Mouse (Mus musculus): ENCODE results near the gene Tspan32.

DNA sequence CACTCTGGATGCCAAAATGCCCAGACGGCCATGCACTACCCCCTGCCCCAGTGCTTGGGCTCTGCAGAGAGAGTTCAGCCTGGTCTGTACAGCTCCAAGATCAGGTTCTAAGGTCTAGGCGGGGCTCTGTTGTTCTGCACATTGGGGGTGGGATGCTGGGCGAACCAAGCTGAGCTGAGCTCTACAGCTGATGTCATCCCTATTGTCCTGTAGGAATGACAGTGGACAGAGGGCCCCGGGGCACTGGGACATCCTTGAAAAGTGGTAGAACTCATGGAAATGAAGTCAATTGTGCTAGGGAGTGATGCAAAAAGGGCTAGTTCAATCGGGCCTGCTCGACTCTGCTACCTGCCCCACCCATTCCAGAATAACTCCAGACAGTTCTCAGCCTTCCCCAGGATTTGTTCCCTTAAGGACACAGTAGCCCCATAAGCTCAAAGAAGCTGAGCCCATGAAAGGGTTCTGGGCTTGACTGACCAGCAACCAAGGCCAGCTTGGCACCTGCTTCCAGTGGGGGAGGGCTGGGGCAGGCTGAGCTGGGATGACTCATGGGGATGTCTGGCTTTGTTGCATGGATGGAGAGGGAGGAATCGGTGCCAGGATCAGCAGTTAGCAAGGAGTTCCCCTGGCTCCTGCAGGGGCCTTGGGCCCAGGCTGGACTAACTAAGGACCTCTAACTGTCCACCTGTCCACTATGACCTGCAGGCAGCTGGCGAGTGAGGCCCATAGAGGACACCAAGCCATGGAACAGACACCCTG is 8.8 kb downstream of the Tspan32 start:
- TF ChIP-seq POLR2A (IDR thresholded peaks at IDR 0.05; ENCODE audit: borderline replicate concordance, control insufficient read depth, low read depth, low read length), result 0 out of 2 replicates have a peak, but pooled peaks have one; percentile 13
- no peak for TF ChIP-seq CTCF (IDR thresholded peaks at IDR 0.05; ENCODE audit: control insufficient read depth, insufficient read depth, low read length)

Data from bone marrow, adult 2 months (tissue).